Mouse (Mus musculus) liver, embryonic 15.5 days (tissue): Measurements from ENCODE around the gene Sumo3. TPM values are rescaled to one million over a fixed set of nuclear protein-coding genes. Genes with fewer than 3 reads are reported as not detected.

ENCODE experiments used
- ATAC-seq: fragments of 200-750 bp; cut with Nextera tagmentation; 2 replicates; pipeline ENCODE4 v1.8.0; 2017; ENCODE audit warnings: moderate number of reproducible peaks, mild to moderate bottlenecking, moderate library complexity; ENCODE audit not compliant: insufficient read depth
- H3K27ac ChIP-seq: fragments of 300-500 bp; sonication (generic); replicated peaks from 2 replicates; pipeline ENCODE4 v1.5.1; 2015; ENCODE audit warnings: mild to moderate bottlenecking, inconsistent platforms
- H3K27me3 ChIP-seq: fragments of 300-500 bp; sonication (generic); 2 replicates; pipeline ENCODE4 v1.6.1; 2015; ENCODE audit warnings: mild to moderate bottlenecking, inconsistent platforms
- H3K36me3 ChIP-seq: fragments of 300-500 bp; sonication (generic); replicated peaks from 2 replicates; pipeline ENCODE4 v1.6.1; 2015; ENCODE audit warnings: moderate library complexity, mild to moderate bottlenecking, inconsistent platforms
- H3K4me1 ChIP-seq: fragments of 300-500 bp; sonication (generic); replicated peaks from 2 replicates; pipeline ENCODE4 v1.6.1; 2015; ENCODE audit warnings: inconsistent platforms
- H3K4me2 ChIP-seq: fragments of 300-500 bp; sonication (generic); 2 replicates; pipeline ENCODE4 v1.6.1; 2015; ENCODE audit warnings: moderate library complexity, mild to moderate bottlenecking, inconsistent platforms
- H3K4me3 ChIP-seq: fragments of 300-500 bp; sonication (generic); replicated peaks from 2 replicates; pipeline ENCODE4 v1.5.1; 2015; ENCODE audit warnings: mild to moderate bottlenecking, inconsistent platforms
- H3K9ac ChIP-seq: fragments of 300-500 bp; sonication (generic); 2 replicates; pipeline ENCODE4 v1.6.1; 2015; ENCODE audit warnings: moderate library complexity, mild to moderate bottlenecking, inconsistent platforms
- H3K9me3 ChIP-seq: fragments of 300-500 bp; sonication (generic); replicated peaks from 2 replicates; pipeline ENCODE4 v1.6.1; 2016; ENCODE audit warnings: inconsistent platforms
- WGBS: fragments of 180-500 bp; shearing (Covaris S2); methylation state at CpG from one replicate; pipeline ENCODE4 v1.1.7; 2015; ENCODE audit warnings: mixed read lengths; ENCODE audit not compliant: insufficient replicate concordance; 5-methylcytosine and 5-hydroxymethylcytosine counted together
- polyA plus RNA-seq: library from polyadenylated mRNA; unstranded; fragments of >200 nt; fragmentation: Nextera tagmentation; extraction: Ambion mirVana; gene quantifications from 2 replicates; pipeline ENCODE4 v1.2.1, GENCODE M21; 2015

Sumo3 gene
- polyA plus RNA-seq, 1 experiment from 2014 or later = 91.2 TPM

- Histone ChIP-seq H3K4me1 (peaks cover 59% of the 10 kb centered on the region), H3K4me2 (no peak overlapping the region; the same call in 1 of the 2 replicates), H3K4me3 (no peak overlapping the region), H3K9me3 (no peaks in the 10 kb centered on the region), H3K27ac (peak overlapping the region; percentile 64), H3K27me3 (no peaks in the 10 kb centered on the region), H3K9ac (no peak overlapping the region), H3K36me3 (peaks cover 79% of the 10 kb centered on the region)
- no peak for ATAC-seq
- WGBS = 69% methylated on average over 8 of the region's 8 CpGs
Observed at GRCm38 (mm10) chr10:77589749-77590148, 16.1 kb upstream of the Sumo3 start.

GRCm38 (mm10) chr10:77590812-77591211, 15.1 kb upstream of the Sumo3 start:
- Histone ChIP-seq H3K4me2 (no peak overlapping the region), H3K27me3 (no peaks in the 10 kb centered on the region), H3K9ac (no peak overlapping the region), H3K4me1 (peaks cover 55% of the 10 kb centered on the region), H3K9me3 (no peaks in the 10 kb centered on the region), H3K36me3 (peaks cover 90% of the 10 kb centered on the region), H3K27ac (peak overlapping the region; percentile 64), H3K4me3 (no peak overlapping the region)
- peak; percentile 81 for ATAC-seq
- 26% methylated on average over 6 of the region's 6 CpGs for WGBS

- no peak for ATAC-seq
- H3K36me3 ChIP-seq = peaks cover 95% of the 10 kb centered on the region
- no peak overlapping the region for H3K4me2 ChIP-seq
- H3K27ac ChIP-seq = 0 out of 2 replicates have a peak overlapping the region, but pooled peaks have one; percentile 5
- no peak overlapping the region for H3K4me3 ChIP-seq
- H3K4me1 ChIP-seq = peaks cover 48% of the 10 kb centered on the region
- WGBS = 76% methylated on average over 6 of the region's 6 CpGs
- H3K27me3 ChIP-seq = no peaks in the 10 kb centered on the region
- H3K9me3 ChIP-seq = no peaks in the 10 kb centered on the region
- H3K9ac ChIP-seq = no peak overlapping the region
Observed at GRCm38 (mm10) chr10:77591546-77591945, 14.4 kb upstream of the Sumo3 start.

- Histone ChIP-seq H3K4me3 (no peak overlapping the region), H3K9ac (no peak overlapping the region), H3K27me3 (no peaks in the 10 kb centered on the region), H3K27ac (no peak overlapping the region), H3K36me3 (peaks cover 82% of the 10 kb centered on the region), H3K4me1 (peaks cover 3% of the 10 kb centered on the region), H3K4me2 (no peak overlapping the region), H3K9me3 (no peaks in the 10 kb centered on the region)
- no peak for ATAC-seq
- WGBS = 78% methylated on average over 2 of the region's 2 CpGs
Observed at GRCm38 (mm10) chr10:77596060-77596459, 9.8 kb upstream of the Sumo3 start.

- Histone ChIP-seq H3K9ac (no peak overlapping the region), H3K9me3 (no peaks in the 10 kb centered on the region), H3K4me2 (no peak overlapping the region), H3K4me3 (no peak overlapping the region), H3K27me3 (no peaks in the 10 kb centered on the region), H3K36me3 (peaks cover 21% of the 10 kb centered on the region), H3K27ac (no peak overlapping the region), H3K4me1 (peaks cover 29% of the 10 kb centered on the region)
- WGBS = 56% methylated on average over 4 of the region's 4 CpGs
- no peak for ATAC-seq
Observed at GRCm38 (mm10) chr10:77603021-77603420, 2.9 kb upstream of the Sumo3 start.

GRCm38 (mm10) chr10:77604111-77604510, 1.8 kb upstream of the Sumo3 start:
- no peak for ATAC-seq
- 82% methylated on average over 6 of the region's 6 CpGs for WGBS
- Histone ChIP-seq H3K4me2 (no peak overlapping the region), H3K27me3 (no peaks in the 10 kb centered on the region), H3K9me3 (no peaks in the 10 kb centered on the region), H3K4me1 (peaks cover 37% of the 10 kb centered on the region), H3K9ac (no peak overlapping the region), H3K27ac (no peak overlapping the region), H3K4me3 (no peak overlapping the region), H3K36me3 (peaks cover 18% of the 10 kb centered on the region)

- Histone ChIP-seq H3K36me3 (peaks cover 17% of the 10 kb centered on the region), H3K4me3 (no peak overlapping the region), H3K4me2 (no peak overlapping the region; the same call in 1 of the 2 replicates), H3K27ac (peak overlapping the region; percentile 94; the same call in 1 of the 2 replicates), H3K9ac (no peak overlapping the region), H3K4me1 (peaks cover 42% of the 10 kb centered on the region), H3K9me3 (no peaks in the 10 kb centered on the region), H3K27me3 (no peaks in the 10 kb centered on the region)
- ATAC-seq = no peak
- WGBS = 78% methylated on average over 5 of the region's 5 CpGs
Observed at GRCm38 (mm10) chr10:77604958-77605357, 939 bp upstream of the Sumo3 start.

GRCm38 (mm10) chr10:77605368-77605767, 529 bp upstream of the Sumo3 start:
- 12% methylated on average over 1 of the region's 1 CpGs for WGBS
- H3K27me3 ChIP-seq = no peaks in the 10 kb centered on the region
- H3K4me3 ChIP-seq = peak overlapping the region; percentile 71
- peaks cover 21% of the 10 kb centered on the region for H3K36me3 ChIP-seq
- no peaks in the 10 kb centered on the region for H3K9me3 ChIP-seq
- peak overlapping the region; percentile 94 for H3K27ac ChIP-seq
- H3K4me2 ChIP-seq = peak overlapping the region; percentile 97
- peak overlapping the region; percentile 77; the same call in 1 of the 2 replicates for H3K9ac ChIP-seq
- peaks cover 44% of the 10 kb centered on the region for H3K4me1 ChIP-seq
- ATAC-seq = 0 out of 2 replicates have a peak, but pooled peaks have one; percentile 13

- H3K27me3 ChIP-seq = no peaks in the 10 kb centered on the region
- 13% methylated on average over 7 of the region's 7 CpGs for WGBS
- H3K9ac ChIP-seq = peak overlapping the region; percentile 77
- H3K27ac ChIP-seq = peak overlapping the region; percentile 94
- H3K4me2 ChIP-seq = peak overlapping the region; percentile 97
- peak; percentile 9 for ATAC-seq
- no peaks in the 10 kb centered on the region for H3K9me3 ChIP-seq
- peak overlapping the region; percentile 71 for H3K4me3 ChIP-seq
- H3K36me3 ChIP-seq = peaks cover 36% of the 10 kb centered on the region
- peaks cover 51% of the 10 kb centered on the region for H3K4me1 ChIP-seq
Observed at GRCm38 (mm10) chr10:77606855-77607254, 958 bp downstream of the Sumo3 start.

GRCm38 (mm10) chr10:77607441-77607840, 1.5 kb downstream of the Sumo3 start:
- H3K27me3 ChIP-seq = no peaks in the 10 kb centered on the region
- H3K4me1 ChIP-seq = peaks cover 51% of the 10 kb centered on the region
- peak overlapping the region; percentile 97 for H3K4me2 ChIP-seq
- peak overlapping the region; percentile 94 for H3K27ac ChIP-seq
- peaks cover 42% of the 10 kb centered on the region for H3K36me3 ChIP-seq
- ATAC-seq = no peak
- H3K9me3 ChIP-seq = no peaks in the 10 kb centered on the region
- WGBS = 56% methylated on average over 5 of the region's 5 CpGs
- peak overlapping the region; percentile 77 for H3K9ac ChIP-seq
- H3K4me3 ChIP-seq = peak overlapping the region; percentile 71

GRCm38 (mm10) chr10:77608589-77608988, 2.7 kb downstream of the Sumo3 start:
- WGBS = 89% methylated on average over 8 of the region's 8 CpGs
- no peaks in the 10 kb centered on the region for H3K9me3 ChIP-seq
- no peaks in the 10 kb centered on the region for H3K27me3 ChIP-seq
- peaks cover 57% of the 10 kb centered on the region for H3K4me1 ChIP-seq
- no peak for ATAC-seq
- no peak overlapping the region for H3K9ac ChIP-seq
- no peak overlapping the region for H3K27ac ChIP-seq
- H3K36me3 ChIP-seq = peaks cover 53% of the 10 kb centered on the region
- H3K4me3 ChIP-seq = no peak overlapping the region
- H3K4me2 ChIP-seq = no peak overlapping the region; the same call in 1 of the 2 replicates
